Mouse (Mus musculus): ENCODE results near the gene Hnrnpf. TPM values are rescaled to one million over a fixed set of nuclear protein-coding genes. Genes with fewer than 3 reads are reported as not detected.

Gene Hnrnpf
- total RNA-seq, 2 experiments from 2014 or later: 201 to 220 TPM

GRCm38 (mm10) chr6:117920659-117921640, 20.8 kb downstream of the Hnrnpf start:
- DNase-seq: no peak
- intact Hi-C loops (cut with DNase I): no loop called here

DNA sequence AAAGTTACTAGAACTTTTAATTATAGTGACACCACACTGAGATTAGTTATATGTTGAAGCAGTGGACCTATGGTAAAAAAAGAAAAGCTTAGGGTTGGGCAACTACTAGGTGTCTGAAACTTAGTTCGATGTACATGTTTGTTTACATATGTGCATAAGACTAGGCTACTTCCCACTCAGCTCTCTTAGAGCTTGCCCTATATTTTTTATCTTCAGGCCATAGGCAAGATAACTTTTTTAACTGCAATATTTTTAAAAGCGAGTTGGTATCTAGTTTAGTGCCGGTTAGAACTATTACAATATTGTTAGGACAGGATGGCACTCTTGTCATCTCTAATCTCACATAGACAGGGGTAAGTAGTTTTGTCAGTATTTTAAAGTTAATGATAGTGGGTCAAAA, 21.9 kb downstream of the Hnrnpf start:
- intact Hi-C loops (cut with DNase I): no loop called here
- DNase-seq: no peak

DNA sequence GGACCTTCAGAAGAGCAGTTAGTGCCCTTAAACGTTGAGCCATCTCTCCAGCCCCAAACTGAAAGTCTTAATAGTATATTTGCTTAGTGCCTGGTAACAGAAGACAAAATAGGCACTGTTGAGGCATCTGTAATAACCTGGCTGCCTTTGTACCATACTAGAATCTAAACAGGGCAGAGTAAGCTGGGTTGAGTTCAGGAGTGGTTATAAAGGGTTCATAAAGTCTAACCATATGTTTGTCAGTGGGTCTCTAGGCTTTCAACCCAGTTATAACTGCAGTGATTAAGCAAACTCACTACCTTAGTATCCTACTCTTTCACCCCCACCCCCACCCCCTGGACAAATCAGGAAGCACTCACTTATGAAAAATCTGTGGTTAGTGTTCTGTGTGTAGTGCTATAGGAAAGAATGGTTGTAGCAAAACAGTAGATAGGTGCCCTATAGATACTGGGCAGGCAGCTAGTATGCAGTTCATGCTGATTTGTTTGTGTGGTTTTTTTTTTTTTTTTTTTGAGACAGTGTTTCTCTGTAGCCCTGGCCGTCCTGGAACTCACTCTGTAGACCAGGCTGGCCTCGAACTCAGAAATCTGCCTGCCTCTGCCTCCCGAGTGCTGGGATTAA, 26.9 kb downstream of the Hnrnpf start:
- no peak for DNase-seq
- intact Hi-C loops (cut with DNase I): no loop called here

DNA sequence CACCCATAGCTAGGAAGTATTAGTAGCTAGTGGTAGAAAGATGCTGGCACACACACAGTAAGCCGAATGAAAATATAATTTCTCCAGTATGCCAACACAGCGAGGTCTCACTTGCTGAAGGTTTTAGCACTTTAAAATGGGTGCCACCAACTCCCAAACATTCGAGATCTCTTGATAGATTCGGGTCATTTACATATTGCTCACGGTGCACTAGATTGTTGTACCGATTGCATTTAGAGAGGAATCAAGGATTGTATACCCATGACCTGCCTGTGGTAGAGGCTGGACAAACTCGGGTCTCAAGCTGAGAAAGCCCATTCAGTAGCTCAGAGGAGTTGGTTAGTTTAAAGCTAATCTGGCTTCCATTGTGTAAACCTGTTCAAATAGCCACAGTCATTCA, 27.8 kb downstream of the Hnrnpf start:
- intact Hi-C loops (cut with DNase I): no loop called here
- no peak for DNase-seq

GRCm38 (mm10) chr6:117928746-117929145, 28.6 kb downstream of the Hnrnpf start:
- intact Hi-C loops (cut with DNase I): no loop called here
- no peak for DNase-seq

DNA sequence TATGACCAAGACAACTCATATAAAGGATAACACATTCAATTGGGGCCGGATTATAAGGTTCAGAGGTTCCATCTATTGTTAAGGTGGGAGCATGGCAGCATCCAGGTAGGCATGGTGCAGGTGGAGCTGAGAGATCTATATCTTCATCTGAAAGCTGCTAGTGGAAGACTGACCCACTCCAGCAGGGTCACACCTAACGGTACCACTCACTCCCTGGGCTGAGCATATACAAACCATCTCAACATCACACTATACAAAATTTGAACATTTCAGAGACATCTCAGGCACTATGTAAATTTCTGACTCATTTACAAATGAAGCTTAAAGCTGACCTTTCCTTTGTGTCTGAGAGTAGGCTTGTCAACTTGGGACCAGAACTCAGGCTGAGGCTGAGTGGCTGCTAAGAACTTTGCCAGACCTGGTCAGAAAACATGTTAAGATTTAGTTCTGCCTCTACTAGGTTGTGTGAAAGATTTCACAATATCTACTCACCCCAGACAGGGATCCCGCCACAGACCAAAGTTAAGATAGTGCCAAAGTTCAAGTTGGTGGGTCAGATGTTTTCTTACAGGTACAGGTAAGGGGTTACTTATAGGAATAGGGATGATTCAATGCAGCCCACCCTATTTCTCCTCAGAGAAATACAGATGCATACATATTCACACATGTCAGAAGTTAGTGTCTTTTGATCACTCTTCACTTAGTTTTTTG, 30.0 kb downstream of the Hnrnpf start:
- intact Hi-C loops (cut with DNase I): loop anchor here (10.0 kb wide), 2 partner anchors 75 to 165 kb away; no protein-coding TSS in a partner anchor
- no peak for DNase-seq

GRCm38 (mm10) chr6:117932325-117933051, 32.4 kb downstream of the Hnrnpf start:
- DNase-seq: peak; percentile 17
- intact Hi-C loops (cut with DNase I): loop anchor here (10.0 kb wide), 2 partner anchors 72 to 162 kb away; no protein-coding TSS in a partner anchor

DNA sequence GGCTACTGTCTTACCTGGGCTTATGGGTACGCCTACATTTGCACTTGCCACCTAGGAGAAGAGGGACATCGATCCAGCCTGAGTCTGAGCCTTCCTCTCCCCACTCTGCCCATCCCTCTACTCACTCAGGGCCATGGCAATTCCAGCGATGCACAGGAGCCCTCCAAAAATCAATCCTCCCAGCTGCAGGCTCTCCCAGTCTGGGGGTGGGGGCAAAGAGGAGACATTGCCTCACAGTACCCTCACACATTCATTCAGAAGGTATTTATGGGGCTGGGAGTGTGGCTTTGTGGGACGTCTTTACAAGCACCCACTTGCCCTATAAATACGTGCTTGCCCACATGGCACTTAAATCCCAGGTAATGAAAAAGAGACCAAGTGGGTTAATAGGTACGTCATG, 34.2 kb downstream of the Hnrnpf start:
- intact Hi-C loops (cut with DNase I): loop anchor here (10.0 kb wide), 2 partner anchors 70 to 160 kb away; no protein-coding TSS in a partner anchor
- DNase-seq: no peak

- DNase-seq: no peak
- intact Hi-C loops (cut with DNase I): loop anchor here (10.0 kb wide), 2 partner anchors 69 to 159 kb away; no protein-coding TSS in a partner anchor
Observed at GRCm38 (mm10) chr6:117935681-117936612, 35.8 kb downstream of the Hnrnpf start.

GRCm38 (mm10) chr6:117937222-117937932, 37.3 kb downstream of the Hnrnpf start, which contains the start of gene Fxyd4:
Gene Fxyd4 (minus strand): TSS chr6:117937692.
- intact Hi-C loops (cut with DNase I): loop anchor here (10.0 kb wide), 2 partner anchors 67 to 157 kb away; no protein-coding TSS in a partner anchor
- no peak for DNase-seq

GRCm38 (mm10) chr6:117938951-117939350, 38.8 kb downstream of the Hnrnpf start:
- intact Hi-C loops (cut with DNase I): loop anchor here (10.0 kb wide), 2 partner anchors 66 to 156 kb away; no protein-coding TSS in a partner anchor
- no peak for DNase-seq

DNA sequence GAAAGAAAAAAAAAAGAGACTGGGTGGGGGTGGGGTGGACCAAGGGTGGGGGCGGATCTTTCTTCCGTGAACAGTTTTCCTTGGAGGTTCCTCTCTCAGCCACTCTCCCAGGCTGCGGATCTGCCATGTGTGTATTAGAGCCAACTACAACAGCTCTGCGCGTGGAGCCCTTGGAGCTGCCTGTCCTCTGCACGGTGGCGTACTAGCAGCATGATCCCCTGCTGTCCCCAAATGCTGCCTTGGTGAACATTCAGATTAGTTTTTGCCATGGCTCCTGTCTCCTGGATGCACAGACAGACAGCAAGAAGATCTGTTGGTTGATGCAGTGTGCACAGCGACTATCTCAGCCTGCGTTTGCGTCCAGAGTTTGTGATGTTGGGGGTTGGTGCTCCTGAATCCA, 42.6 kb downstream of the Hnrnpf start:
- peak; percentile 11 for DNase-seq
- intact Hi-C loops (cut with DNase I): no loop called here

DNA sequence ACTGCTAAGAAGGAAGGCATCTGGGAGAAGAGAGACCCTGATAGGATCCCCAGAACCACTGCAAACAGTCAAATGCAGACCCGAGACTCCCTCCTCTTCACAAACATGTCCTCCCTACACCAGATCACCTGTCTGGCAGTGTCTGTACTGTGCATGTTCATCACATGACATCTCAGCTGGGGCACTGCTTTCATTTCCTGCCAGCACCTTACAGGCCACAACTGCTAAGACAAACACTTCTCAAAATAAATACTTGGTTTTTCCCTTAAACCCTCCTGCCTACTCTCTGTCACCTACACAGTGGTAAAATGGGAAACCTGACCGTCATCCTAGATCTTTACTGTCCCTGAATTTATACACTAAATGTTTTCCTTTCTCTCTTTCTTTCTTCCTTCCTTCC, 43.8 kb downstream of the Hnrnpf start:
- DNase-seq: no peak
- intact Hi-C loops (cut with DNase I): no loop called here

GRCm38 (mm10) chr6:117952330-117952729, 52.2 kb downstream of the Hnrnpf start:
- intact Hi-C loops (cut with DNase I): no loop called here
- no peak for DNase-seq

DNA sequence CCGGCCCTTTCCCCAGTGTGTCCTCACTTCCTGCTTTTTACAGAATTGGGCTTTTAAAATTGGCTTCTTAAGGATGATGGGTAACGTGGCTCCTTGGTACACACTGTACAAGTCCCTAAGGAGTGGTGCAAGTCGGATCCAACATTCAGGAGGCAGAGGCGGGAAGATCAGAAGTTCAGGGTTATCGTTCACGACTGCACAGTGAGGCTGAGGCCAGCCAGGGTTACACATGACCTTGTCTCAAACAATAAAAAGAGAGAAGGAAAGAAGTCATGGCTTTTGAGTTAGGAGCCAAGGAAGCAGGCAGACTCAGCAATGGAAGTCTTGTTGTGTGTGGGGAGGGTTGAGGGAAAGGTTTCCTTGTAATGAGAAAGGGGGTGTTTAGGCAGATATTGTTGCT, 56.0 kb downstream of the Hnrnpf start:
- intact Hi-C loops (cut with DNase I): no loop called here
- no peak for DNase-seq

- no peak for DNase-seq
- intact Hi-C loops (cut with DNase I): no loop called here
Observed at GRCm38 (mm10) chr6:117956851-117957501, 56.9 kb downstream of the Hnrnpf start.

DNA sequence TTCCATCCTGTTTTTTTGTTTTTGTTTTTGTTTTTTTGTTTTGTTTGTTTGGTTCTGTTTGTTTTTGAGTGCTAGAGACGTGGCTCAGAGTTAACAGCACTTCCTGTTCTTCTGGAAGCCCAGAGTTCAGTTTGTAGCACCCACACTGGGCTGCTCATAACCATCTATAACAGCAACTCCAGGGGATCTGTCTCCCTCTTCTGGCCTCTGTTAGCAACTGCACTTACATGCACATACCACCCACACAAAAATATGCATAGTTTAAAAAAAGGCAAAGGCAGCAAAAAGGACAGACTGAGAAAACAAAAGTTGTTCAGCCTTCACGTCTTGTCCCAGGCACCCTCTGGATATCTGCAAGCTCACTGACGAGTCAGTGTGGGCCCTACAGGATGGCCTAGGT, 63.1 kb downstream of the Hnrnpf start:
- DNase-seq: no peak
- intact Hi-C loops (cut with DNase I): no loop called here

DNA sequence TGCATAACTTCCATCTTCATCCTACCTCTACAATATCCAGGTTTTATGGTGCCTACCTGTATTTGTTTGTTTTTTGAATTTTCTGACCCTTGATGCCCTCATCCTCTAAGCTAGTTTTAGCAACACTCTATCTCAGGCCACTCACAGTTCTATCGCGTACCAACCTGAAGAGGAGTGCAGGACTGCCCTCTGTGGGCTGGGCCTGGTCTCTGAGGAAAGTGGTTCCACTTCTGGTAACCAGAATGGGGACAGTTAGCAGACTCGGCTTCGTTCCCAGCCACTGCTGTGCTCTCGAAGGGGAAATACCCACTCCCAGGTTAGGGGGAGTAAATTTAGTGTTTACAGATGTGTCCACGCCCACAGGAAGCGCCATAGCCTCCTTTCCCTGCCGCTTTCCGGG, 66.6 kb downstream of the Hnrnpf start:
- DNase-seq: no peak
- intact Hi-C loops (cut with DNase I): no loop called here
